Mouse (Mus musculus) WW6 (cell line): ENCODE measurements around the gene Vopp1.
A peak's percentile ranks its signal among the peaks of the same experiment; 100 is the strongest.
"Not testable (repeated sequence)": the region's sequence is repeated elsewhere in the genome, so short reads cannot be mapped to it uniquely, and the experiment has no call there.

Source experiments
- DNase-seq: peaks from one replicate; pipeline ENCODE4 v3.0.0-alpha.2; 2013; ENCODE audit warnings: low read depth, low spot score

Vopp1 gene

GRCm38 (mm10) chr6:57824422-57825258 is at the start of gene Vopp1:
Gene Vopp1, minus strand, starts transcription at chr6:57825159.
- DNase-seq: peak; percentile 39

- no peak for DNase-seq
Observed at GRCm38 (mm10) chr6:57859043-57860042, 34.4 kb upstream of the Vopp1 start.

- not testable (repeated sequence) for DNase-seq
Observed at GRCm38 (mm10) chr6:57851177-57851576, 26.2 kb upstream of the Vopp1 start.

- DNase-seq: no peak
Observed at GRCm38 (mm10) chr6:57850286-57850685, 25.3 kb upstream of the Vopp1 start, which contains the start of gene Vmn1r21. Gene Vmn1r21, minus strand, starts transcription at chr6:57850343.

- no peak for DNase-seq
Observed at GRCm38 (mm10) chr6:57839693-57840408, 14.9 kb upstream of the Vopp1 start.

- DNase-seq: no peak
Observed at GRCm38 (mm10) chr6:57825259-57825715, 328 bp upstream of the Vopp1 start.

GRCm38 (mm10) chr6:57823461-57823860 is 1.5 kb downstream of the Vopp1 start:
- DNase-seq: no peak

GRCm38 (mm10) chr6:57822648-57823410 is 2.1 kb downstream of the Vopp1 start:
- no peak for DNase-seq

GRCm38 (mm10) chr6:57814436-57814940 is 10.5 kb downstream of the Vopp1 start:
- DNase-seq: no peak

GRCm38 (mm10) chr6:57811748-57812730 is 12.9 kb downstream of the Vopp1 start:
- DNase-seq: no peak

GRCm38 (mm10) chr6:57805218-57806069 is 19.5 kb downstream of the Vopp1 start:
- DNase-seq: no peak

- no peak for DNase-seq
Observed at GRCm38 (mm10) chr6:57803130-57803529, 21.8 kb downstream of the Vopp1 start.

GRCm38 (mm10) chr6:57798986-57799385 is 26.0 kb downstream of the Vopp1 start:
- no peak for DNase-seq

GRCm38 (mm10) chr6:57796853-57797423 is 28.0 kb downstream of the Vopp1 start:
- DNase-seq: no peak

GRCm38 (mm10) chr6:57795835-57796234 is 29.1 kb downstream of the Vopp1 start:
- DNase-seq: no peak

GRCm38 (mm10) chr6:57792821-57793220 is 32.1 kb downstream of the Vopp1 start:
- not testable (repeated sequence) for DNase-seq

- no peak for DNase-seq
Observed at GRCm38 (mm10) chr6:57790542-57790941, 34.4 kb downstream of the Vopp1 start.

- DNase-seq: no peak
Observed at GRCm38 (mm10) chr6:57787376-57787775, 37.6 kb downstream of the Vopp1 start.
